Mouse (Mus musculus) ES-E14 (cell line): ENCODE measurements at regions not wholly inside any gene's neighbourhood (a gene's known extent, or its start where the extent isn't known, plus 50 kb on each side); places are given as distances from the start of the nearest gene placed in this dataset.

ENCODE experiments used
- HCFC1 ChIP-seq: IDR thresholded peaks from 2 replicates; pipeline ENCODE4 v1.6.1; 2012; ENCODE audit warnings: low read length, inconsistent platforms, borderline replicate concordance; ENCODE audit not compliant: insufficient read depth
- MAFK ChIP-seq: IDR thresholded peaks from 2 replicates; pipeline ENCODE4 v1.6.1; 2014; ENCODE audit warnings: mild to moderate bottlenecking, low read depth, low read length, inconsistent platforms; ENCODE audit not compliant: insufficient read depth

DNA sequence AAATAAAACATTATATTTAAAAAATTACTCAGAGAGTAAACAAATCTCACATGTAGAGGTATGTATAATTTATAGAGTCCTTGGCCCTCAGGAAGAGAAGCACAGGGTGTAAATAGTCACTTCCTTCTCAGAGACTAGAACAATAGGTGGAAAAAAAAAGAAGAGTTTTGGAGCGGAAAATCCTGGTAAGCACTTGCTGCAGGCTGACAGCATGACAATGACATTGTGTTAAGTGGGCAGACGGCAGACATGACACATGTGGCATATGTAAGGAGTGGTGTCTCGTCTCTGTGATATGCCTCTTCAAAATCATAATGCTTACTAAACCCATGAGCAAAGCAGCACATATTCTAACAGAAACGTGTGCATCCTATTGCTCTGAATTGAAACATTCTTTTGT lies 1126.7 kb downstream of the Car8 start:
- no peak for TF ChIP-seq MAFK
- no peak for TF ChIP-seq HCFC1
